Mouse (Mus musculus) liver, adult 2 months (tissue): ENCODE measurements around the gene Patz1. TPM values are rescaled to one million over a fixed set of nuclear protein-coding genes. Genes with fewer than 3 reads are reported as not detected.

ENCODE experiments used
- DNase-seq: peaks from one replicate; pipeline ENCODE4 v3.0.0-alpha.2; 2011; ENCODE audit warnings: low read depth, low spot score; ENCODE audit errors: extremely low read depth
- H3K27ac ChIP-seq: fragments of 200-500 bp; replicated peaks from 2 replicates; pipeline ENCODE4 v1.5.1; 2012; ENCODE audit warnings: low read depth, mild to moderate bottlenecking, control low read depth, inconsistent platforms, low read length; ENCODE audit not compliant: insufficient read depth
- H3K27me3 ChIP-seq: fragments of 200-500 bp; 2 replicates; pipeline ENCODE4 v1.6.1; 2012; ENCODE audit warnings: mild to moderate bottlenecking, moderate library complexity, low read length, inconsistent platforms; ENCODE audit not compliant: control insufficient read depth, insufficient read depth
- H3K36me3 ChIP-seq: fragments of 200-500 bp; 2 replicates; pipeline ENCODE4 v1.6.1; 2012; ENCODE audit warnings: low read length, inconsistent platforms; ENCODE audit not compliant: control insufficient read depth, insufficient read depth
- H3K4me1 ChIP-seq: fragments of 200-500 bp; 2 replicates; pipeline ENCODE4 v1.6.1; 2011; ENCODE audit warnings: low read length; ENCODE audit not compliant: control insufficient read depth, insufficient read depth
- H3K4me3 ChIP-seq: fragments of 200-500 bp; 2 replicates; pipeline ENCODE4 v1.5.1; 2011; ENCODE audit warnings: low read depth, mild to moderate bottlenecking, control low read depth, low read length, moderate library complexity; ENCODE audit not compliant: insufficient read depth
- H3K79me2 ChIP-seq: fragments of 200-500 bp; 2 replicates; pipeline ENCODE4 v1.6.1; 2012; ENCODE audit warnings: inconsistent platforms, mild to moderate bottlenecking, low read length, moderate library complexity; ENCODE audit not compliant: control insufficient read depth, insufficient read depth
- H3K9ac ChIP-seq: fragments of 200-500 bp; 2 replicates; pipeline ENCODE4 v1.6.1; 2012; ENCODE audit warnings: low read depth, mild to moderate bottlenecking, control low read depth, inconsistent platforms, low read length
- CTCF ChIP-seq: fragments of 200-500 bp; IDR thresholded peaks from 2 replicates; pipeline ENCODE4 v1.5.1; 2011; ENCODE audit warnings: low read depth, low read length, control low read depth
- POLR2A ChIP-seq: fragments of 200-500 bp; IDR thresholded peaks from 2 replicates; pipeline ENCODE4 v1.6.1; 2011; ENCODE audit warnings: low read length, control low read depth; ENCODE audit not compliant: insufficient read depth; ENCODE audit errors: extremely low read depth
- WGBS: fragments of 180-500 bp; shearing (Covaris S2); methylation state at CpG from one replicate; pipeline ENCODE4 v1.1.7; 2018; 5-methylcytosine and 5-hydroxymethylcytosine counted together
- polyA plus RNA-seq: library from polyadenylated mRNA; depleted of rRNA; stranded (reverse); fragments of >200 nt; gene quantifications from 2 replicates; pipeline ENCODE4 v1.2.3, GENCODE M21; 2012
- total RNA-seq: library from RNA; depleted of rRNA; stranded (reverse); fragments of >200 nt; gene quantifications from 2 replicates; pipeline ENCODE4 v1.2.3, GENCODE M21; 2014

The Patz1 gene
- total and polyA plus RNA-seq, 2 experiments = 4.2 to 6.0 TPM

DNA sequence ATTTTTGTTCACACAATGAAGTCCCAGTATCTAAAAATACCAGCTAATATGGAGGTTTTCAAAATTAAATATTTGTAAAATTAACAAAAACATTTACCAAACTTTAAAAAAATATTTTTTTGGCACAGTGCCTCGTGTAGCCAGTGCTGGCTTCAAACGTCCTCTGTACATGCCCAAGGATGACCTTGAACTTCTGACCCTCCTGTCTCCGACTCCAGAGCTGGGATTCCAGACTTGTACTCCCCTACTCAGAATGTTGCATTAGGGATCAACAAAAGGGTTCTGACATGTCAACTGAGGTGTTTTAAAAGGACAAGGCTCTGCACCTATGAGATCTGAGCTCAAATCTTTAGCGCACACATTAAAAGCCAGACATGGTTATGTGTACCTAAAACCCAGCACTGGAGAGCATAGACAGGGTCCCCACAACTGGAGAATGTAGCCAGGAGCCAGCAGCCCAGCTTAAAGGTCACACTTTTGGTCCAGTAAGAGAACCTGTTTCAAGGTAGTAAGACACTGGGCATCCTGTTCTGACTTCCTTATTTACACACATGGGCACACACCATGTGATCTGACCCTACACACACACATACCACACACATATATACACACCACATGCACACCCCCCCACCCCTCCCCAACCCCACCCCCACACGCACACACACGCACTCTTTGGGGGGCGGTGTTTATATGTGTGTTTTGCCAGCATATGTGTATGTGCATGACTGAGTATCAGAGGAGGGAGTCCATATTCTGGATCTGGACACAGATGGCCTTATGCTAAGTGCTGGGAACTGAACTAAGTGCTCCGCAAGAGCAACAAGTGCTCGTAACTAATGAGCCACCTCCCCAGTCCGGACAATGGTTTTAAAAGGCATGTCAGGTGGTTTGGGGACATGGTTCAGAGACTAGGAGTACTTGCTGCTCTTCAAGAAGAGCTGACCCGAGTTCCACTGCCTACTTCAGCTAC lies 40.4 kb downstream of the Patz1 start:
- TF ChIP-seq CTCF = no peak
- no peak for TF ChIP-seq POLR2A
- Histone ChIP-seq H3K4me3 (no peak overlapping the region), H3K79me2 (no peaks in the 10 kb centered on the region), H3K27ac (no peak overlapping the region), H3K36me3 (no peaks in the 10 kb centered on the region), H3K27me3 (peaks cover 6% of the 10 kb centered on the region), H3K4me1 (peaks cover 3% of the 10 kb centered on the region; the same call in 1 of the 2 replicates), H3K9ac (no peak overlapping the region)
- 72% methylated on average over 11 of the region's 11 CpGs for whole genome bisulfite sequencing
- DNase-seq = no peak

DNA sequence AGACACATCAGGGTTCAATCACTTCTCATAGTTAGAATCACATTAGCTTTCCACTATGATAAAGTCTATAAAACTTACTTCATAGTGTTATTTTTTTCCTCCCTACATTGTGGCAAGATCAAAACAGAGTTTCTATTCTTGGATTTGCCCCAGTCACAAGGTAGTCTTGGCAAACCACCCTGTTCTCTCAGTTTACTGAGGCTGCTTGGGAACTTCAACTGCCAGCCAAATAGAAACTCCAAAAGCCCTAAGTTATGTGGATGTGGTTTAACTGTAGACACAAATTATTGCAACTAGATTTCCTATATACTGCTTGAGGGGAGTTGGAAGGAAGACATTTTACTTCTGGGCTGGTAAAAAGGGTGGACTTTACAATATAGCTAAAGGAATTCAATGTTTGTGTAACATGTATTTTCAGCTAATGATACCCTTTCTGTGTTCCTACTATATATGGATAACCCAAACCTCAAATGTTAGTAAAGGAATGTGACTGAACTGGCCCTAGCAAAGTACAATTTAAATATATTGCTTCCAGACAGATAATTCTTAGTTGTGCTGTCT lies 41.3 kb downstream of the Patz1 start, which contains the start of gene Pik3ip1:
Pik3ip1 (plus strand) TSS at position 511 of the 561 bp plus-strand sequence.
- Histone ChIP-seq H3K36me3 (no peaks in the 10 kb centered on the region), H3K4me3 (peak within 1 kb of the TSS; percentile 48), H3K79me2 (no peaks in the 10 kb centered on the region), H3K27ac (no peak within 1 kb of the TSS), H3K27me3 (peaks cover 6% of the 10 kb centered on the region), H3K9ac (peak within 1 kb of the TSS; percentile 51), H3K4me1 (peaks cover 3% of the 10 kb centered on the region; the same call in 1 of the 2 replicates)
- no peak for DNase-seq
- TF ChIP-seq POLR2A (no peak), CTCF (no peak)

DNA sequence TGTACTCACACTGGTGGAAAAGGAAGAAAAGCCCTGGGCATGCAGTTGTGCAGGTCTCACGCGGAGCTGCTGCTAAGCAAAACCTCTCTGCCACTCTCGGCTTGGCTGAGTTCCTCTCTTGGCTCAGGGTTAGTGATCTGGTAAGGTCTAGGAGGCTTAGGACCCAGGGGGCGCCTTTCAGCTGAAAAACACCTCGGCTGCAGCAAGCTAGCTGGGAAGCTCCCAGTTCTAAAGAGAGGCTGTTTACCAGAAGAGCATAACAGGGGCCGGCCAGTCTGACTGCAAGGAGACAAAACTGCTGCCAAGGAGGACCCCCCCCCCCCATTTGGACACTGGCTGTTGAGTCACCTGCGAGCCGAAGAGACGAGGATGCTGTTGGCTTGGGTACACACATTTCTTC lies 41.9 kb downstream of the Patz1 start:
- peak; percentile 26 for DNase-seq
- peaks cover 6% of the 10 kb centered on the region for H3K27me3 ChIP-seq
- H3K4me3 ChIP-seq = peak overlapping the region; percentile 48
- H3K9ac ChIP-seq = peak overlapping the region; percentile 40
- 16% methylated on average over 9 of the region's 9 CpGs for WGBS
- H3K36me3 ChIP-seq = no peaks in the 10 kb centered on the region
- H3K27ac ChIP-seq = no peak overlapping the region
- TF ChIP-seq POLR2A = no peak
- H3K79me2 ChIP-seq = no peaks in the 10 kb centered on the region
- peaks cover 3% of the 10 kb centered on the region; the same call in 1 of the 2 replicates for H3K4me1 ChIP-seq

DNA sequence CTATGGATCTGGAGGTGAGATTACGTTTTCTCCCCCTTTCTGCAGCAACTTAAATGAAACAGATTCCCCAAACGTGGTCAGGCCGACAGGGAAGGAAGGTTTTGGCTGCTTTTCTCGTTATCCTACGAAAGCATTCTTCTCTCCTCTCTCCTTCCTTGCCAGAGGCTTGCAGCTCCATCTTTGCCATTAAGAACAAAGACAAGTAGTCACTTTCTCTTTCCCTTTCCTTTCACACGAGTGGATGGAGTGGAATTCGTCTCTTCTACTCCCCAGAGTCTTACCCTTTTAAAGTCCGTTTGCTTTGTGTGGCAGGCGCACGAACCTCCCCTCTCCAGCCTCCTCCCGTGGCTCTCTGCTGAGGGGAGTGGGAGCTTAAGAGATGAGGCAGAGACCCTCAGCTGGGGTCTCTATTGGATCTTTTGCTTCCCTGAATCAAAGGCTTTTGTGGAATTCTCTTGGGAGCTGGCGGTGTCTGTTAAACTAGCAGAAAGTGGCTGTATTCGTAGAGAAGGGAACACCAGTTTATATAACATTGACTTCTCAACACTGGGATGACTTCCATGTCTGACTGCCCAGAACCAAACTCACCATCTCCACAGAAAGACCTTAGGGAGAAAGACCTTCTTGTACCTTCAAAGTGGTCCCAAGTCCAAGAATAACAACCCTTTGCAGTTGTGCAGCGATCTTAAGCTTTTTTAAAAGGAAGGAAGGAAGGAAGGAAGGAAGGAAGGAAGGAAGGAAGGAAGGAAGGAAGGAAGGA lies 42.5 kb downstream of the Patz1 start:
- WGBS = 16% methylated on average over 14 of the region's 14 CpGs
- Histone ChIP-seq H3K79me2 (no peaks in the 10 kb centered on the region), H3K4me1 (peaks cover 3% of the 10 kb centered on the region; the same call in 1 of the 2 replicates), H3K27ac (no peak overlapping the region), H3K27me3 (peaks cover 6% of the 10 kb centered on the region), H3K9ac (peak overlapping the region; percentile 51), H3K36me3 (no peaks in the 10 kb centered on the region), H3K4me3 (peak overlapping the region; percentile 48)
- TF ChIP-seq POLR2A (no peak), CTCF (no peak)
- DNase-seq = no peak

DNA sequence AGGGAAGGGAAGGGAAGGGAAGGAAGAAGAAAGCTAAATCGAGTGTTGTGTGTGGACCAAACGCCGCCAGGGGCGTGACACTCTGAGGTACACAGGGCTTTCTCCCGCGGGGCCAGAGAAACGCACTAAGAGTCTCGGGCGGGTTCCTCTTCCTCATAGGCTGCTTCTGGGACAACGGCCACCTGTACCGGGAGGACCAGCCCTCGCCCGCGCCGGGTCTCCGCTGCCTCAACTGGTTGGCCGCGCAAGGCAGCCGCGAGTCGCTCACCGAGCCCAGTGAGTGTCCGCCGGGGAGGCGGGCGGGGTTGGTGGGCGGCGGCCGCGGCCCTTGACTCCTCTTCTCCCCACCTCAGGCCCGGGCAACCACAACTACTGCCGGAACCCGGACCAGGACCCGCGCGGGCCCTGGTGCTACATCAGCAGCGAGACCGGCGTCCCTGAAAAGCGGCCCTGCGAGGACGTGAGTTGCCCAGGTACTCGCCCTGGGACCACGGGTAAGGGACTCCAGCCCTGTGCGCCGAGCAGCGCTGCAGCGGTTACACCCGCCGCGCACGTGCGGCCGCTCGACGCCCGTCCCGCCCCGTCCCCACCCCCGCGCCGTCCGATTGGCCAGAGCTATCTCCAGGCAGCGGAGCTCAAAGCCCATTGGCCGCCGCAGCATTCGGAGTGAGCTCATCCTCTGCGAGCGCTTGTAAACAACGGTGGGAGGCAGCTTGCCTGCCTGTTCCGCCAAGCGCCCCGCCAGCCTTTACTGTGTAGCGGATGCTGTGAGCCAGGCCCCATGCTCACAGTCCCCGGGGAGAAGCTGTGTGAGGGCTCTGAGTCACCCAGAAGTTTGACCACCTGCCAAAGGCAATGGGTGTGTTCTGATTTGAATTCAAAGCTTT lies 43.3 kb downstream of the Patz1 start:
- peak overlapping the region; percentile 49 for H3K9ac ChIP-seq
- peaks cover 6% of the 10 kb centered on the region for H3K27me3 ChIP-seq
- no peaks in the 10 kb centered on the region for H3K36me3 ChIP-seq
- H3K4me1 ChIP-seq = peaks cover 3% of the 10 kb centered on the region; the same call in 1 of the 2 replicates
- H3K79me2 ChIP-seq = no peaks in the 10 kb centered on the region
- peak overlapping the region; percentile 50 for H3K4me3 ChIP-seq
- no peak for TF ChIP-seq CTCF
- no peak for TF ChIP-seq POLR2A
- WGBS = 3% methylated on average over 75 of the region's 75 CpGs
- H3K27ac ChIP-seq = no peak overlapping the region
- peak; percentile 49 for DNase-seq
